In the genomic region with DNA sequence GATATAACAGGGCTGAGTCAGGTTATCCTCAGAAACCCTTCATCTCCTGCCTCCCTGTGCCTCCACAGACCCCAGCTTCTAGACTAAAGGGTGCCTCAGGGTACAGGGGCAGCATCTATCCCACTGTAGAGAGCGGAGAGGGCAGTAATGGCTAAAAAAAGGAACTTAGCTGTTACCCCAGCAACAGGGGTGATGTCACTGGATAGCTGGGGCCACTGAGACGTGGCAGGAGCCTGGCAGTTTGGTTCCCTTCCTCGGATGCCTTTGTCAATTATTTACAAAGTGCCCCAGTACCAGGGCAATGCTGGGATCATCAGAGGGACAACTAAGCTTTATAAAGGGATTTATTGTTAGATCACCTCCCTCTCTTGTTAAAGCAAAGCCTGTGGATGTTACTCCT, we compare ENCODE assay signal across 14 mouse cellular contexts. TPM values are rescaled to one million over a fixed set of nuclear protein-coding genes. Genes with fewer than 3 reads are reported as not detected.
DNase-seq lines count a peak whose midpoint lies in the region; ATAC-seq and TF ChIP-seq lines count a peak whose summit lies in the region.
"Had no signal": no experiment of that assay in that cellular context is flagged by ENCODE, and none has a peak within 500 bp of the region (broad histone marks: within the 10 kb centered on the region; RNA-seq: fewer than 3 reads in every experiment).

No protein-coding gene starts in this region.

- peaks cover 34% of the 10 kb centered on the region for H3K4me1 ChIP-seq in liver, embryonic 12.5 days
- H3K4me1 ChIP-seq in liver, embryonic 11.5 days (replicated peaks; ENCODE audit: control insufficient read depth, insufficient read depth, low read length): peaks cover 8% of the 10 kb centered on the region; the same call in 1 of the 2 replicates
- H3K4me1 ChIP-seq in kidney, postnatal 0 days (replicated peaks; ENCODE audit: insufficient read depth, low read length): no peaks in the 10 kb centered on the region
- H3K4me1 ChIP-seq: stomach, embryonic 15.5 days had no signal

- H3K9ac ChIP-seq in liver, embryonic 12.5 days: no peak overlapping the region
- no peak overlapping the region for H3K9ac ChIP-seq in liver, embryonic 11.5 days (ENCODE audit: low read depth, low read length)
- H3K9ac ChIP-seq in kidney, postnatal 0 days (ENCODE audit: low read depth, low read length): no peak overlapping the region
- H3K9ac ChIP-seq: intestine, embryonic 15.5 days; stomach, embryonic 15.5 days had no signal

- no peaks in the 10 kb centered on the region for H3K9me3 ChIP-seq in liver, embryonic 12.5 days (replicated peaks)
- H3K9me3 ChIP-seq in liver, embryonic 11.5 days (ENCODE audit: control insufficient read depth, low read length): no peaks in the 10 kb centered on the region
- no peaks in the 10 kb centered on the region for H3K9me3 ChIP-seq in kidney, postnatal 0 days (replicated peaks; ENCODE audit: low read length)
- H3K9me3 ChIP-seq: intestine, embryonic 15.5 days; stomach, embryonic 15.5 days had no signal

- no peak for TF ChIP-seq CTCF in kidney, postnatal 0 days (IDR thresholded peaks at IDR 0.05; ENCODE audit: low read depth)

- H3K4me2 ChIP-seq in liver, embryonic 12.5 days: no peak overlapping the region
- no peak overlapping the region for H3K4me2 ChIP-seq in liver, embryonic 11.5 days
- no peak overlapping the region for H3K4me2 ChIP-seq in kidney, postnatal 0 days (ENCODE audit: low read length)
- H3K4me2 ChIP-seq in myocyte (ENCODE audit: low read depth): peak overlapping the region; percentile 4
- H3K4me2 ChIP-seq: intestine, embryonic 15.5 days; stomach, embryonic 15.5 days had no signal

- H3K4me3 ChIP-seq in liver, embryonic 12.5 days: no peak overlapping the region
- H3K4me3 ChIP-seq in liver, embryonic 11.5 days (ENCODE audit: low read depth, low read length): no peak overlapping the region
- no peak overlapping the region for H3K4me3 ChIP-seq in kidney, postnatal 0 days (replicated peaks; ENCODE audit: low read depth, low read length)
- no peak overlapping the region for H3K4me3 ChIP-seq in myocyte
- H3K4me3 ChIP-seq: erythroblast, embryonic 14.5 days; intestine, embryonic 15.5 days; stomach, embryonic 15.5 days had no signal

- H3K27me3 ChIP-seq in liver, embryonic 12.5 days (replicated peaks): no peaks in the 10 kb centered on the region
- H3K27me3 ChIP-seq in liver, embryonic 11.5 days (replicated peaks; ENCODE audit: control insufficient read depth, insufficient read depth, low read length): no peaks in the 10 kb centered on the region
- no peaks in the 10 kb centered on the region for H3K27me3 ChIP-seq in kidney, postnatal 0 days (ENCODE audit: insufficient read depth, low read length)
- no peaks in the 10 kb centered on the region for H3K27me3 ChIP-seq in myocyte (ENCODE audit: control insufficient read depth, insufficient read depth, insufficient read length)
- H3K27me3 ChIP-seq: intestine, embryonic 15.5 days; stomach, embryonic 15.5 days had no signal

- H3K79me2 ChIP-seq in myocyte (ENCODE audit: control insufficient read depth, insufficient read depth): no peaks in the 10 kb centered on the region

- 27% methylated on average over 3 of the region's 3 CpGs for WGBS in liver, embryonic 12.5 days (ENCODE audit: insufficient replicate concordance)
- 29% methylated on average over 3 of the region's 3 CpGs for WGBS in liver, embryonic 11.5 days
- WGBS in kidney, postnatal 0 days: 14% methylated on average over 3 of the region's 3 CpGs

- peak; percentile 13; the same call in 1 of the 2 replicates for ATAC-seq in liver, embryonic 12.5 days
- ATAC-seq in liver, embryonic 11.5 days (replicated peaks; ENCODE audit: low FRiP score): no peak
- ATAC-seq in common myeloid progenitor, adult 5-6 weeks (replicated peaks; ENCODE audit: low read depth, poor library complexity, severe bottlenecking): peak; percentile 93
- peak; percentile 73 for ATAC-seq in kidney, postnatal 0 days (replicated peaks; ENCODE audit: low FRiP score, low read depth)

- no peak for DNase-seq in liver, embryonic 11.5 days (ENCODE audit: low spot score)
- DNase-seq in kidney, postnatal 0 days (ENCODE audit: low spot score): peak; percentile 54
- no peak for DNase-seq in ovary, postnatal 14 days (ENCODE audit: low spot score)
- no peak for DNase-seq in gastrocnemius, postnatal 10 days
- DNase-seq: cerebellum, adult 11-12 months; embryo, embryonic 11 days; heart, adult 18-20 months; heart, postnatal 36 days had no signal

- H3ac ChIP-seq in myocyte (ENCODE audit: control insufficient read depth, insufficient read length): no peak overlapping the region

- no peak overlapping the region for H3K27ac ChIP-seq in liver, embryonic 12.5 days
- H3K27ac ChIP-seq in liver, embryonic 11.5 days (ENCODE audit: low read depth, low read length): no peak overlapping the region
- H3K27ac ChIP-seq in kidney, postnatal 0 days: no peak overlapping the region; the same call in 1 of the 2 replicates
- H3K27ac ChIP-seq: intestine, embryonic 15.5 days; stomach, embryonic 15.5 days had no signal

- TF ChIP-seq POLR2A in myocyte (IDR thresholded peaks at IDR 0.05; ENCODE audit: insufficient read length, low read depth): no peak

- H3K36me3 ChIP-seq in liver, embryonic 12.5 days: peaks cover 10% of the 10 kb centered on the region; the same call in 1 of the 2 replicates
- no peaks in the 10 kb centered on the region for H3K36me3 ChIP-seq in liver, embryonic 11.5 days (ENCODE audit: control insufficient read depth, insufficient read depth, low read length)
- H3K36me3 ChIP-seq in kidney, postnatal 0 days (ENCODE audit: insufficient read depth, low read length): no peaks in the 10 kb centered on the region
- no peaks in the 10 kb centered on the region for H3K36me3 ChIP-seq in myocyte (ENCODE audit: control insufficient read depth, insufficient read depth)
- H3K36me3 ChIP-seq: intestine, embryonic 15.5 days; stomach, embryonic 15.5 days had no signal

TF ChIP-seq in myocyte, 11 proteins besides CTCF, POLR2A, EP300 and RAD21:
- TF ChIP-seq MAX (IDR thresholded peaks at IDR 0.05; ENCODE audit: low read depth): no peak
- TF ChIP-seq SRF (IDR thresholded peaks at IDR 0.05; ENCODE audit: control insufficient read depth, insufficient read length, low read depth): no peak
- no peak for TF ChIP-seq USF1 (IDR thresholded peaks at IDR 0.05; ENCODE audit: low read depth)
- TF ChIP-seq E2F4 (IDR thresholded peaks at IDR 0.05; ENCODE audit: insufficient read depth): no peak
- TF ChIP-seq TCF12 (IDR thresholded peaks at IDR 0.05; ENCODE audit: insufficient read depth, poor library complexity, severe bottlenecking): no peak
- TF ChIP-seq REST (IDR thresholded peaks at IDR 0.05; ENCODE audit: insufficient read depth, insufficient read length): no peak
- TF ChIP-seq MYOD1 (IDR thresholded peaks at IDR 0.05; ENCODE audit: control insufficient read depth in 1 of 3, insufficient read length in 2 of 3, low read depth in 2 of 3): no peak
- no peak for TF ChIP-seq CEBPB (IDR thresholded peaks at IDR 0.05; ENCODE audit: insufficient read depth, poor library complexity, severe bottlenecking)
- no peak for TF ChIP-seq TCF3 (IDR thresholded peaks at IDR 0.05; ENCODE audit: insufficient read length, low read depth)
- TF ChIP-seq MYOG (IDR thresholded peaks at IDR 0.05; ENCODE audit: control insufficient read depth in 1 of 3, insufficient read depth in 1 of 3, insufficient read length in 2 of 3, low read depth in 2 of 3): no peak
- TF ChIP-seq POLR2AphosphoS2 (IDR thresholded peaks at IDR 0.05; ENCODE audit: insufficient read length, low read depth): no peak

RNA-seq across cellular contexts. Expression of gene Ttc39a, which starts 12.6 kb away (rescaled TPM):
- polyA plus RNA-seq in liver, embryonic 12.5 days (2016; fragmentation: Nextera tagmentation; extraction: Ambion mirVana): 12.9 and 13.7 TPM in 2 replicates
- 10.9 and 12.0 TPM in 2 replicates for polyA plus RNA-seq in liver, embryonic 11.5 days (2014; fragmentation: Nextera tagmentation; extraction: Ambion mirVana)
- total RNA-seq in common myeloid progenitor, adult 5-6 weeks (2017): 0.46 and 2.8 TPM in 2 replicates
- 2.6 and 3.0 TPM in 2 replicates for polyA plus RNA-seq in kidney, postnatal 0 days (2015; fragmentation: Nextera tagmentation; extraction: Ambion mirVana)
- 0.70 TPM for polyA plus RNA-seq in myocyte (2012; fragmentation: generic; extraction: Trizol)
- under 1 TPM; 0.66 to 0.81 TPM for total RNA-seq in gastrocnemius, postnatal 10 days (2021)
